Mouse (Mus musculus) small intestine, adult 2 months (tissue): Measurements from ENCODE around the gene Hmga1.

Experiments used
- CTCF ChIP-seq: fragments of 200-500 bp; IDR thresholded peaks from 2 replicates; pipeline ENCODE4 v1.5.1; 2012; ENCODE audit warnings: low read depth, mild to moderate bottlenecking, control low read depth, inconsistent platforms, low read length, moderate library complexity, mixed read lengths; ENCODE audit not compliant: insufficient replicate concordance, insufficient read length; ENCODE audit errors: extremely low read depth
- POLR2A ChIP-seq: fragments of 200-500 bp; IDR thresholded peaks from 2 replicates; pipeline ENCODE4 v1.6.1; 2012; ENCODE audit warnings: low read depth, mild to moderate bottlenecking, control low read depth, inconsistent platforms, low read length, moderate library complexity

GRCm38 (mm10) chr17:27603522-27604234, 47.4 kb downstream of the Hmga1 start:
- no peak for TF ChIP-seq CTCF
- TF ChIP-seq POLR2A = no peak
